Mouse (Mus musculus): Measurements from ENCODE around the gene Zar1l.

- TF ChIP-seq CTCF (IDR thresholded peaks at IDR 0.05; ENCODE audit: borderline replicate concordance, extremely low read depth, insufficient read depth, insufficient read length) (no peak), POLR2A (IDR thresholded peaks at IDR 0.05; ENCODE audit: borderline replicate concordance, extremely low read depth, insufficient read depth, insufficient read length, poor library complexity, severe bottlenecking) (no peak)
Measured at GRCm38 (mm10) chr5:150566226-150566625, 48.3 kb upstream of the Zar1l start.

All from brain, embryonic 14.5 days (tissue).